Mouse (Mus musculus) myocyte (in vitro differentiated cells): ENCODE data around the gene Tmigd3. TPM values are rescaled to one million over a fixed set of nuclear protein-coding genes. Genes with fewer than 3 reads are reported as not detected.

Source experiments
- H3K27me3 ChIP-seq: one replicate; pipeline ENCODE4 v1.6.1; 2011; ENCODE audit not compliant: control insufficient read depth, insufficient read depth, insufficient read length
- H3K36me3 ChIP-seq: one replicate; pipeline ENCODE4 v1.6.1; 2011; ENCODE audit not compliant: control insufficient read depth, insufficient read depth
- H3K4me2 ChIP-seq: one replicate; pipeline ENCODE4 v1.6.1; 2011; ENCODE audit warnings: low read depth, control low read depth
- H3K4me3 ChIP-seq: one replicate; pipeline ENCODE4 v1.5.1; 2011; ENCODE audit warnings: mild to moderate bottlenecking, control low read depth, moderate library complexity
- H3K79me2 ChIP-seq: one replicate; pipeline ENCODE4 v1.6.1; 2011; ENCODE audit not compliant: control insufficient read depth, insufficient read depth
- H3ac ChIP-seq: one replicate; pipeline ENCODE4 v1.6.1; 2011; ENCODE audit not compliant: control insufficient read depth, insufficient read length
- CEBPB ChIP-seq: IDR thresholded peaks from 2 replicates; pipeline ENCODE4 v1.6.1; 2011; ENCODE audit warnings: mild to moderate bottlenecking, moderate library complexity; ENCODE audit not compliant: poor library complexity, insufficient read depth, severe bottlenecking
- E2F4 ChIP-seq: IDR thresholded peaks from one replicate; pipeline ENCODE4 v1.6.1; 2011; ENCODE audit warnings: mild to moderate bottlenecking, control low read depth, moderate library complexity; ENCODE audit not compliant: insufficient read depth
- MAX ChIP-seq: IDR thresholded peaks from one replicate; pipeline ENCODE4 v1.6.1; 2011; ENCODE audit warnings: low read depth, mild to moderate bottlenecking, control low read depth
- MYOD1 ChIP-seq, 3 experiments: IDR thresholded peaks; one replicate each; pipeline ENCODE4 v1.6.1; 2011; ENCODE audit warnings: control low read depth in 2 of 3, low read depth in 2 of 3, mild to moderate bottlenecking in 2 of 3, moderate library complexity in 1 of 3; ENCODE audit not compliant: insufficient read length in 2 of 3, control insufficient read depth in 1 of 3
- MYOG ChIP-seq, 3 experiments: IDR thresholded peaks; one replicate each; pipeline ENCODE4 v1.6.1; 2011; ENCODE audit warnings: control low read depth in 2 of 3, low read depth in 2 of 3, mild to moderate bottlenecking in 2 of 3; ENCODE audit not compliant: insufficient read length in 2 of 3, control insufficient read depth in 1 of 3, insufficient read depth in 1 of 3
- POLR2A ChIP-seq: IDR thresholded peaks from one replicate; pipeline ENCODE4 v1.6.1; 2011; ENCODE audit warnings: low read depth, mild to moderate bottlenecking, control low read depth, moderate library complexity; ENCODE audit not compliant: insufficient read length
- POLR2AphosphoS2 ChIP-seq: IDR thresholded peaks from one replicate; pipeline ENCODE4 v1.6.1; 2011; ENCODE audit warnings: low read depth, control low read depth; ENCODE audit not compliant: insufficient read length
- REST ChIP-seq: IDR thresholded peaks from one replicate; pipeline ENCODE4 v1.6.1; 2011; ENCODE audit warnings: mild to moderate bottlenecking, control low read depth, moderate library complexity; ENCODE audit not compliant: insufficient read depth, insufficient read length
- SRF ChIP-seq: IDR thresholded peaks from one replicate; pipeline ENCODE4 v1.6.1; 2011; ENCODE audit warnings: low read depth; ENCODE audit not compliant: control insufficient read depth, insufficient read length
- TCF12 ChIP-seq: IDR thresholded peaks from one replicate; pipeline ENCODE4 v1.6.1; 2011; ENCODE audit warnings: mild to moderate bottlenecking, control low read depth; ENCODE audit not compliant: poor library complexity, insufficient read depth, severe bottlenecking
- TCF3 ChIP-seq: IDR thresholded peaks from one replicate; pipeline ENCODE4 v1.6.1; 2011; ENCODE audit warnings: low read depth, control low read depth; ENCODE audit not compliant: insufficient read length
- USF1 ChIP-seq: IDR thresholded peaks from one replicate; pipeline ENCODE4 v1.6.1; 2011; ENCODE audit warnings: low read depth, mild to moderate bottlenecking, control low read depth, moderate library complexity
- polyA plus RNA-seq: library from polyadenylated mRNA; unstranded; fragments of >200 nt; fragmentation: generic; extraction: Trizol; gene quantifications from one replicate; pipeline ENCODE4 v1.2.1, GENCODE M21; 2012; ENCODE audit warnings: missing spikeins

Tmigd3 gene
- polyA plus RNA-seq, 1 experiment: 0.48 TPM

- H3K4me3 ChIP-seq: no peak overlapping the region
- H3K27me3 ChIP-seq: no peaks in the 10 kb centered on the region
- TF ChIP-seq MYOG (IDR thresholded peaks at IDR 0.05; ENCODE audit: control insufficient read depth in 1 of 3, insufficient read depth in 1 of 3, insufficient read length in 2 of 3, low read depth in 2 of 3): peak in 2 of 3 experiments; percentile 1 to 32
- peak in 1 of 3 experiments; percentile 50 for TF ChIP-seq MYOD1 (IDR thresholded peaks at IDR 0.05; ENCODE audit: control insufficient read depth in 1 of 3, insufficient read length in 2 of 3, low read depth in 2 of 3)
- TF ChIP-seq TCF12: no peak
- no peaks in the 10 kb centered on the region for H3K36me3 ChIP-seq
- H3ac ChIP-seq: no peak overlapping the region
- H3K4me2 ChIP-seq: peak overlapping the region; percentile 62
- no peaks in the 10 kb centered on the region for H3K79me2 ChIP-seq
Observed at GRCm38 (mm10) chr3:105825501-105826161, 45.1 kb upstream of the Tmigd3 start.

- no peak overlapping the region for H3ac ChIP-seq
- H3K27me3 ChIP-seq: no peaks in the 10 kb centered on the region
- TF ChIP-seq MAX: no peak
- no peak for TF ChIP-seq SRF
- no peak for TF ChIP-seq USF1
- no peak for TF ChIP-seq E2F4
- no peak for TF ChIP-seq TCF3
- TF ChIP-seq MYOD1 (IDR thresholded peaks at IDR 0.05; ENCODE audit: control insufficient read depth in 1 of 3, insufficient read length in 2 of 3, low read depth in 2 of 3): no peak
- TF ChIP-seq TCF12: no peak
- no peak for TF ChIP-seq CEBPB
- no peak for TF ChIP-seq POLR2AphosphoS2
- no peak for TF ChIP-seq MYOG (IDR thresholded peaks at IDR 0.05; ENCODE audit: control insufficient read depth in 1 of 3, insufficient read depth in 1 of 3, insufficient read length in 2 of 3, low read depth in 2 of 3)
- no peak for TF ChIP-seq REST
- no peak for TF ChIP-seq POLR2A
- no peak overlapping the region for H3K4me2 ChIP-seq
- no peaks in the 10 kb centered on the region for H3K79me2 ChIP-seq
- H3K4me3 ChIP-seq: no peak overlapping the region
- no peaks in the 10 kb centered on the region for H3K36me3 ChIP-seq
Observed at GRCm38 (mm10) chr3:105831584-105831983, 39.1 kb upstream of the Tmigd3 start.

GRCm38 (mm10) chr3:105835875-105836274 lies 34.8 kb upstream of the Tmigd3 start:
- Histone ChIP-seq H3K27me3 (no peaks in the 10 kb centered on the region), H3K79me2 (no peaks in the 10 kb centered on the region), H3ac (no peak overlapping the region), H3K4me3 (no peak overlapping the region), H3K4me2 (no peak overlapping the region), H3K36me3 (no peaks in the 10 kb centered on the region)
- TF ChIP-seq REST (no peak), CEBPB (no peak), USF1 (no peak), SRF (no peak), POLR2AphosphoS2 (no peak), MYOD1 (IDR thresholded peaks at IDR 0.05; ENCODE audit: control insufficient read depth in 1 of 3, insufficient read length in 2 of 3, low read depth in 2 of 3) (no peak), POLR2A (no peak), TCF3 (no peak), MAX (no peak), E2F4 (no peak), MYOG (IDR thresholded peaks at IDR 0.05; ENCODE audit: control insufficient read depth in 1 of 3, insufficient read depth in 1 of 3, insufficient read length in 2 of 3, low read depth in 2 of 3) (no peak), TCF12 (no peak)

- no peak overlapping the region for H3ac ChIP-seq
- no peaks in the 10 kb centered on the region for H3K27me3 ChIP-seq
- H3K36me3 ChIP-seq: no peaks in the 10 kb centered on the region
- TF ChIP-seq REST: no peak
- TF ChIP-seq MAX: no peak
- no peak for TF ChIP-seq CEBPB
- no peak for TF ChIP-seq MYOD1 (IDR thresholded peaks at IDR 0.05; ENCODE audit: control insufficient read depth in 1 of 3, insufficient read length in 2 of 3, low read depth in 2 of 3)
- TF ChIP-seq E2F4: no peak
- TF ChIP-seq POLR2AphosphoS2: no peak
- no peak for TF ChIP-seq POLR2A
- no peak for TF ChIP-seq MYOG (IDR thresholded peaks at IDR 0.05; ENCODE audit: control insufficient read depth in 1 of 3, insufficient read depth in 1 of 3, insufficient read length in 2 of 3, low read depth in 2 of 3)
- TF ChIP-seq SRF: no peak
- TF ChIP-seq USF1: no peak
- no peak for TF ChIP-seq TCF3
- no peak for TF ChIP-seq TCF12
- no peak overlapping the region for H3K4me3 ChIP-seq
- H3K79me2 ChIP-seq: no peaks in the 10 kb centered on the region
- H3K4me2 ChIP-seq: no peak overlapping the region
Observed at GRCm38 (mm10) chr3:105836883-105837282, 33.8 kb upstream of the Tmigd3 start.

GRCm38 (mm10) chr3:105838655-105839054 lies 32.0 kb upstream of the Tmigd3 start:
- H3K4me3 ChIP-seq: no peak overlapping the region
- H3K36me3 ChIP-seq: no peaks in the 10 kb centered on the region
- no peak overlapping the region for H3K4me2 ChIP-seq
- H3K79me2 ChIP-seq: no peaks in the 10 kb centered on the region
- TF ChIP-seq MYOG (IDR thresholded peaks at IDR 0.05; ENCODE audit: control insufficient read depth in 1 of 3, insufficient read depth in 1 of 3, insufficient read length in 2 of 3, low read depth in 2 of 3) (peak in 1 of 3 experiments; percentile 44), POLR2A (no peak), MYOD1 (IDR thresholded peaks at IDR 0.05; ENCODE audit: control insufficient read depth in 1 of 3, insufficient read length in 2 of 3, low read depth in 2 of 3) (peak in 1 of 3 experiments; percentile 72)
- no peak overlapping the region for H3ac ChIP-seq
- H3K27me3 ChIP-seq: peaks cover 11% of the 10 kb centered on the region
